Comparison of ENCODE assay signal across 9 mouse cellular contexts in the genomic region with DNA sequence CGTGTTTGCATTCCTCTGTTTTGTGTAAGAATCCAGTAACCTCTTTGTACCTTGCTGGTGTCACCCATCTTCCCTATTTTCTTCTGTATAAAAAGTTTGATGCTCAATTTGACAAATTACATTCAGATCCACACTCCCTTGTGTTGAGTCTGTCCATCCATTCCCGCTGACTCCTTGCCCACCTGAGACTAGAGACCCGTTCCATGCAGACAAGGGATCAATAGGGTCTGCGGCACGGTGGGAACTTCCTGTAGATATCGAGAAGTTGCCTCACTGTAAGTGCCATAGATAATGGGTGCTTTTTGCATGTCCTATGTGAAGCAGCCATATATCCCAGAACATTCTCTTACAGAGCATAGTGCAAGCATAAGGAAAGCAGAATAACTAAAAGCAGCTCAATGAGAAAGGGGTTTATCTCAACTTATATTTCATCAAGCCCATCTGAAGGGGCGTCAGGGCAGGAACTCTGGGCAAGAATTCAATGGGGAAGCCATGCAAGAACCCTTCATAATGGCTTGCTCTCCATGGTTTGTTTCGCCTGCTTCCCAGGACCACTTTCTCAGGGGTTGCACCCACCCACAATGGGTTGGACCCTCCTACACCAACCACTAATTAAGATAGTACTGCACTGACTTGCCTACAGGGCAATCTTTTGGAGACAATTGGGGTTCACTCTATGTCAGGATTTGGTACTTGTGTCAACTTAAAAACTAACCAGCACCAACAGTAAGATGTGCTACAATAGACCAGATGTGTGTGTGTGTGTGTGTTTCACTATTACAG. TPM values are rescaled to one million over a fixed set of nuclear protein-coding genes. Genes with fewer than 3 reads are reported as not detected.
DNase-seq lines count a peak whose midpoint lies in the region; ATAC-seq and TF ChIP-seq lines count a peak whose summit lies in the region.
"Had no signal": no experiment of that assay in that cellular context is flagged by ENCODE, and none has a peak within 500 bp of the region (broad histone marks: within the 10 kb centered on the region; RNA-seq: fewer than 3 reads in every experiment).

No protein-coding gene starts in this region.

- peaks cover 12% of the 10 kb centered on the region; the same call in 1 of the 2 replicates for H3K4me1 ChIP-seq in lung, embryonic 14.5 days (ENCODE audit: insufficient read depth)
- no peaks in the 10 kb centered on the region; the same call in 1 of the 2 replicates for H3K4me1 ChIP-seq in intestine, postnatal 0 days (replicated peaks; ENCODE audit: control insufficient read depth, insufficient read depth, low read length)
- peaks cover 27% of the 10 kb centered on the region for H3K4me1 ChIP-seq in neural tube, embryonic 13.5 days (replicated peaks)

- peak; percentile 40 for DNase-seq in cerebellum, adult 8-10 months
- DNase-seq in cerebellum, postnatal 14 days, result no peak
- no peak for DNase-seq in lung, embryonic 14.5 days
- no peak for DNase-seq in lung, postnatal 4 days

- H3K27me3 ChIP-seq in lung, embryonic 14.5 days (ENCODE audit: insufficient read depth, low read length), result no peaks in the 10 kb centered on the region
- no peaks in the 10 kb centered on the region for H3K27me3 ChIP-seq in intestine, postnatal 0 days (replicated peaks; ENCODE audit: control insufficient read depth, insufficient read depth, low read length)
- no peaks in the 10 kb centered on the region for H3K27me3 ChIP-seq in neural tube, embryonic 13.5 days

- no peaks in the 10 kb centered on the region for H3K9me3 ChIP-seq in lung, embryonic 14.5 days (ENCODE audit: low read depth, low read length)
- H3K9me3 ChIP-seq in intestine, postnatal 0 days (ENCODE audit: control insufficient read depth), result no peaks in the 10 kb centered on the region
- H3K9me3 ChIP-seq in neural tube, embryonic 13.5 days, result no peaks in the 10 kb centered on the region

- peaks cover 5% of the 10 kb centered on the region; the same call in 1 of the 2 replicates for H3K36me3 ChIP-seq in lung, embryonic 14.5 days (ENCODE audit: insufficient read depth)
- H3K36me3 ChIP-seq in intestine, postnatal 0 days (ENCODE audit: control insufficient read depth, insufficient read depth), result peaks cover 7% of the 10 kb centered on the region; the same call in 1 of the 2 replicates
- peaks cover 7% of the 10 kb centered on the region for H3K36me3 ChIP-seq in neural tube, embryonic 13.5 days

- H3K4me2 ChIP-seq in lung, embryonic 14.5 days, result peak overlapping the region; percentile 67
- H3K4me2 ChIP-seq in intestine, postnatal 0 days (replicated peaks; ENCODE audit: low read depth), result peak overlapping the region; percentile 59; the same call in 1 of the 2 replicates
- H3K4me2 ChIP-seq in neural tube, embryonic 13.5 days, result peak overlapping the region; percentile 58

- no peak for ATAC-seq in lung, embryonic 14.5 days (ENCODE audit: insufficient read depth)
- no peak for ATAC-seq in intestine, postnatal 0 days
- ATAC-seq in neural tube, embryonic 13.5 days (ENCODE audit: low read depth), result no peak
- no peak for ATAC-seq in frontal cortex, adult (ENCODE audit: low TSS enrichment)
- ATAC-seq in inflammation-experienced regulatory T-cells, adult 6 months, result no peak

- H3K9ac ChIP-seq in lung, embryonic 14.5 days, result no peak overlapping the region
- no peak overlapping the region for H3K9ac ChIP-seq in intestine, postnatal 0 days (ENCODE audit: low read depth, low read length)
- H3K9ac ChIP-seq in neural tube, embryonic 13.5 days, result peak overlapping the region; percentile 38; the same call in 1 of the 2 replicates

- no peak for TF ChIP-seq CTCF in lung, embryonic 14.5 days (IDR thresholded peaks at IDR 0.05; ENCODE audit: low read depth)
- no peak for TF ChIP-seq CTCF in intestine, postnatal 0 days (IDR thresholded peaks at IDR 0.05; ENCODE audit: low read depth)

- 84% methylated on average over 8 of the region's 8 CpGs for WGBS in lung, embryonic 14.5 days
- WGBS in intestine, postnatal 0 days, result 87% methylated on average over 8 of the region's 8 CpGs
- WGBS in neural tube, embryonic 13.5 days, result 88% methylated on average over 8 of the region's 8 CpGs

- no peak overlapping the region for H3K27ac ChIP-seq in lung, embryonic 14.5 days (ENCODE audit: low read depth)
- H3K27ac ChIP-seq in intestine, postnatal 0 days (ENCODE audit: low read depth, low read length), result no peak overlapping the region
- no peak overlapping the region for H3K27ac ChIP-seq in neural tube, embryonic 13.5 days (replicated peaks)

- no peak overlapping the region; the same call in 1 of the 2 replicates for H3K4me3 ChIP-seq in lung, embryonic 14.5 days (ENCODE audit: low read depth, low read length)
- no peak overlapping the region for H3K4me3 ChIP-seq in intestine, postnatal 0 days (ENCODE audit: low read depth, low read length)
- 0 out of 2 replicates have a peak overlapping the region, but pooled peaks have one; percentile 56 for H3K4me3 ChIP-seq in neural tube, embryonic 13.5 days

RNA-seq across cellular contexts. Expression of a gene that starts 1.1 kb away (rescaled TPM):
- polyA plus RNA-seq in lung, embryonic 14.5 days (2014; fragmentation: Nextera tagmentation; extraction: Ambion mirVana), result 31.1 and 39.1 TPM in 2 replicates
- 17.2 and 21.7 TPM in 2 replicates for polyA plus RNA-seq in intestine, postnatal 0 days (2015; fragmentation: Nextera tagmentation; extraction: Ambion mirVana)
- 40.2 and 43.4 TPM in 2 replicates for polyA plus RNA-seq in neural tube, embryonic 13.5 days (2015; fragmentation: Nextera tagmentation; extraction: Ambion mirVana)
- 10 to 100 TPM; 17.9 to 35.2 (median 21.6) TPM for polyA plus RNA-seq in inflammation-experienced regulatory T-cells, adult 6 months (2017; shearing (Covaris generic))

RNA-seq across cellular contexts. Expression of a gene that starts 15.8 kb away (rescaled TPM):
- 24.5 and 26.6 TPM in 2 replicates for polyA plus RNA-seq in lung, embryonic 14.5 days (2014; fragmentation: Nextera tagmentation; extraction: Ambion mirVana)
- polyA plus RNA-seq in intestine, postnatal 0 days (2015; fragmentation: Nextera tagmentation; extraction: Ambion mirVana), result 7.8 and 8.4 TPM in 2 replicates
- 4.9 and 8.0 TPM in 2 replicates for polyA plus RNA-seq in neural tube, embryonic 13.5 days (2015; fragmentation: Nextera tagmentation; extraction: Ambion mirVana)
- under 1 TPM; 0.34 to 0.70 (median 0.38) TPM for polyA plus RNA-seq in inflammation-experienced regulatory T-cells, adult 6 months (2017; shearing (Covaris generic))

RNA-seq across cellular contexts. Expression of a gene that starts 28.7 kb away (rescaled TPM):
- polyA plus RNA-seq in lung, embryonic 14.5 days (2014; fragmentation: Nextera tagmentation; extraction: Ambion mirVana), result 14.6 and 14.9 TPM in 2 replicates
- 8.8 and 9.7 TPM in 2 replicates for polyA plus RNA-seq in intestine, postnatal 0 days (2015; fragmentation: Nextera tagmentation; extraction: Ambion mirVana)
- 16.5 and 16.8 TPM in 2 replicates for polyA plus RNA-seq in neural tube, embryonic 13.5 days (2015; fragmentation: Nextera tagmentation; extraction: Ambion mirVana)
- 10 to 100 TPM in 1 of 3 experiments, 1 to 10 TPM in 2; 8.5 to 13.3 (median 8.9) TPM for polyA plus RNA-seq in inflammation-experienced regulatory T-cells, adult 6 months (2017; shearing (Covaris generic))

RNA-seq across cellular contexts. Expression of a gene that starts 31.4 kb away (rescaled TPM):
- polyA plus RNA-seq in lung, embryonic 14.5 days (2014; fragmentation: Nextera tagmentation; extraction: Ambion mirVana), result 175 and 183 TPM in 2 replicates
- polyA plus RNA-seq in intestine, postnatal 0 days (2015; fragmentation: Nextera tagmentation; extraction: Ambion mirVana), result 87.6 and 91.9 TPM in 2 replicates
- polyA plus RNA-seq in neural tube, embryonic 13.5 days (2015; fragmentation: Nextera tagmentation; extraction: Ambion mirVana), result 525 and 535 TPM in 2 replicates
- polyA plus RNA-seq in inflammation-experienced regulatory T-cells, adult 6 months (2017; shearing (Covaris generic)), result 10 to 100 TPM; 17.5 to 37.2 (median 31.3) TPM

RNA-seq across cellular contexts. Expression of a gene that starts 34.8 kb away (rescaled TPM):
- 0.26 and 0.29 TPM in 2 replicates for polyA plus RNA-seq in lung, embryonic 14.5 days (2014; fragmentation: Nextera tagmentation; extraction: Ambion mirVana)
- 0.12 TPM in 1 of 2 replicates, not detected in the other for polyA plus RNA-seq in intestine, postnatal 0 days (2015; fragmentation: Nextera tagmentation; extraction: Ambion mirVana)
- polyA plus RNA-seq in neural tube, embryonic 13.5 days (2015; fragmentation: Nextera tagmentation; extraction: Ambion mirVana), result 2.1 and 2.9 TPM in 2 replicates
- polyA plus RNA-seq in inflammation-experienced regulatory T-cells, adult 6 months (2017; shearing (Covaris generic)), result not detected
- polyA plus RNA-seq: large intestine, adult 2 months had no signal
